10 mouse cellular contexts compared by ENCODE assay signal in the genomic region with DNA sequence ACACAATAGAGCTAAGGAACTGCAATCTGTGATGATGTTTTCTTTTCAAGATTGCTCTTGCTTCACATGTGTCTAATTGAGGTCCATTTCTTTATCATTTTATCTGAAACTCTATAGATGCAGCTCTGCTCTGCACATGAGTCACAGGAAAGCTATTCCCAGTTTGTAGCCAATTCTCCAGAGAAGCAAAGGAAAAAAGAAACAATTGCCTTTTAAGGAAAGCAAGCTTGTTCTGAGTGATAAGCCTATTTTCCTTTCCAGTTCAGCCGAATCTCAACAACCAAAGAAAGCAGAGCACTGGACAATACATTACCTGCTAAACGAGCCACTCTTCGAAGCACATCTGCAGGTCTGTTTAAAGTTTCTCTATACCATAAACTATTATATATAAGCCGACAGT. TPM values are rescaled to one million over a fixed set of nuclear protein-coding genes. Genes with fewer than 3 reads are reported as not detected.
DNase-seq lines count a peak whose midpoint lies in the region; ATAC-seq and TF ChIP-seq lines count a peak whose summit lies in the region.
"Had no signal": no experiment of that assay in that cellular context is flagged by ENCODE, and none has a peak within 500 bp of the region (broad histone marks: within the 10 kb centered on the region; RNA-seq: fewer than 3 reads in every experiment).

No protein-coding gene starts in this region.

- 37% methylated on average over 4 of the region's 4 CpGs for WGBS in heart, embryonic 10.5 days
- WGBS in embryonic facial prominence, embryonic 12.5 days = 48% methylated on average over 4 of the region's 4 CpGs
- 12% methylated on average over 4 of the region's 4 CpGs for WGBS in intestine, postnatal 0 days

- no peaks in the 10 kb centered on the region for H3K9me3 ChIP-seq in heart, embryonic 10.5 days
- no peaks in the 10 kb centered on the region for H3K9me3 ChIP-seq in embryonic facial prominence, embryonic 12.5 days
- no peaks in the 10 kb centered on the region for H3K9me3 ChIP-seq in intestine, postnatal 0 days (ENCODE audit: control insufficient read depth)
- H3K9me3 ChIP-seq: forebrain, embryonic 15.5 days; hindbrain, embryonic 13.5 days had no signal

- H3K4me2 ChIP-seq in embryonic facial prominence, embryonic 12.5 days (replicated peaks) = no peak overlapping the region
- peak overlapping the region; percentile 4; the same call in 1 of the 2 replicates for H3K4me2 ChIP-seq in intestine, postnatal 0 days (replicated peaks; ENCODE audit: low read depth)
- H3K4me2 ChIP-seq: forebrain, embryonic 15.5 days; hindbrain, embryonic 13.5 days had no signal

- TF ChIP-seq CTCF in C2C12 (IDR thresholded peaks at IDR 0.05; ENCODE audit: control insufficient read depth, insufficient read depth, insufficient read length) = no peak
- TF ChIP-seq CTCF in intestine, postnatal 0 days (IDR thresholded peaks at IDR 0.05; ENCODE audit: low read depth) = no peak

- no peaks in the 10 kb centered on the region for H3K79me3 ChIP-seq in C2C12 (ENCODE audit: low read depth)

- no peak overlapping the region for H3K4me3 ChIP-seq in heart, embryonic 10.5 days
- H3K4me3 ChIP-seq in C2C12 (ENCODE audit: insufficient read depth, poor library complexity, severe bottlenecking) = peak overlapping the region; percentile 3
- H3K4me3 ChIP-seq in embryonic facial prominence, embryonic 12.5 days = no peak overlapping the region
- H3K4me3 ChIP-seq in intestine, postnatal 0 days (ENCODE audit: low read depth, low read length) = no peak overlapping the region
- H3K4me3 ChIP-seq: forebrain, embryonic 15.5 days; hindbrain, embryonic 13.5 days had no signal

- H3K4me1 ChIP-seq in heart, embryonic 10.5 days = peaks cover 13% of the 10 kb centered on the region; the same call in 1 of the 2 replicates
- peaks cover 7% of the 10 kb centered on the region; the same call in 1 of the 2 replicates for H3K4me1 ChIP-seq in embryonic facial prominence, embryonic 12.5 days
- 0 out of 2 replicates have a peak, but pooled peaks cover 3% of the 10 kb centered on the region for H3K4me1 ChIP-seq in intestine, postnatal 0 days (replicated peaks; ENCODE audit: control insufficient read depth, insufficient read depth, low read length)
- H3K4me1 ChIP-seq: forebrain, embryonic 15.5 days; hindbrain, embryonic 13.5 days had no signal

- no peak overlapping the region for H3ac ChIP-seq in C2C12 (ENCODE audit: control insufficient read depth, insufficient read length, low read depth)

- H3K27me3 ChIP-seq in heart, embryonic 10.5 days (ENCODE audit: insufficient read depth, poor library complexity, severe bottlenecking) = no peaks in the 10 kb centered on the region
- H3K27me3 ChIP-seq in C2C12 (ENCODE audit: control insufficient read depth, insufficient read depth, insufficient read length) = no peaks in the 10 kb centered on the region
- H3K27me3 ChIP-seq in embryonic facial prominence, embryonic 12.5 days = no peaks in the 10 kb centered on the region
- H3K27me3 ChIP-seq in intestine, postnatal 0 days (replicated peaks; ENCODE audit: control insufficient read depth, insufficient read depth, low read length) = no peaks in the 10 kb centered on the region
- H3K27me3 ChIP-seq: forebrain, embryonic 15.5 days; hindbrain, embryonic 13.5 days had no signal

- no peak overlapping the region for H3K9ac ChIP-seq in embryonic facial prominence, embryonic 12.5 days
- H3K9ac ChIP-seq in intestine, postnatal 0 days (ENCODE audit: low read depth, low read length) = no peak overlapping the region
- H3K9ac ChIP-seq: forebrain, embryonic 15.5 days; hindbrain, embryonic 13.5 days had no signal

- peak; percentile 74; the same call in 1 of the 2 replicates for ATAC-seq in embryonic facial prominence, embryonic 12.5 days (ENCODE audit: insufficient number of reproducible peaks, insufficient read depth, low FRiP score, low TSS enrichment)
- ATAC-seq in intestine, postnatal 0 days = no peak
- ATAC-seq in cerebellum, adult (ENCODE audit: insufficient number of reproducible peaks, low FRiP score, low TSS enrichment) = no peak
- no peak for ATAC-seq in erythroblast, adult 5-6 weeks (replicated peaks; ENCODE audit: low FRiP score, poor library complexity, severe bottlenecking)
- ATAC-seq: forebrain, embryonic 15.5 days had no signal

- peak; percentile 66 for DNase-seq in heart, embryonic 10.5 days (ENCODE audit: low spot score)
- no peak for DNase-seq in heart, postnatal 14 days
- no peak for DNase-seq in left cerebral cortex, postnatal 14 days (ENCODE audit: low spot score in 2 of 2)

- no peaks in the 10 kb centered on the region for H3K36me3 ChIP-seq in heart, embryonic 10.5 days
- H3K36me3 ChIP-seq in C2C12 (ENCODE audit: control insufficient read depth, insufficient read depth) = no peaks in the 10 kb centered on the region
- H3K36me3 ChIP-seq in embryonic facial prominence, embryonic 12.5 days = no peaks in the 10 kb centered on the region
- no peaks in the 10 kb centered on the region for H3K36me3 ChIP-seq in intestine, postnatal 0 days (ENCODE audit: control insufficient read depth, insufficient read depth)
- H3K36me3 ChIP-seq: forebrain, embryonic 15.5 days; hindbrain, embryonic 13.5 days had no signal

- intact Hi-C loops in heart, postnatal 14 days (cut with DNase I) = loop anchor here (5.0 kb wide), 1 partner anchor 32 kb away; no protein-coding TSS in a partner anchor
- intact Hi-C loops in left cerebral cortex, postnatal 14 days (cut with DNase I) = no loop called here

- no peaks in the 10 kb centered on the region for H3K79me2 ChIP-seq in C2C12 (ENCODE audit: control insufficient read depth, insufficient read depth)

- peak overlapping the region; percentile 69; the same call in 1 of the 2 replicates for H3K27ac ChIP-seq in heart, embryonic 10.5 days
- H3K27ac ChIP-seq in embryonic facial prominence, embryonic 12.5 days = peak overlapping the region; percentile 66
- peak overlapping the region; percentile 62 for H3K27ac ChIP-seq in intestine, postnatal 0 days (ENCODE audit: low read depth, low read length)
- H3K27ac ChIP-seq: forebrain, embryonic 15.5 days; hindbrain, embryonic 13.5 days had no signal

TF ChIP-seq in C2C12, 6 proteins besides CTCF, POLR2A, EP300 and RAD21:
- TF ChIP-seq CEBPB (IDR thresholded peaks at IDR 0.05; ENCODE audit: low read depth) (peak; percentile 86), FOSL1 (IDR thresholded peaks at IDR 0.05; ENCODE audit: insufficient read depth, low read length, poor library complexity, severe bottlenecking) (peak; percentile 60), MYOG (IDR thresholded peaks at IDR 0.05; ENCODE audit: control insufficient read depth, extremely low read depth, insufficient read length) (no peak)

RNA-seq across cellular contexts. Expression of a gene that starts 31.3 kb away (rescaled TPM):
- polyA plus RNA-seq in heart, embryonic 10.5 days (2016; fragmentation: Nextera tagmentation; extraction: Ambion mirVana) = 17.7 and 25.2 TPM in 2 replicates
- 10 to 100 TPM; 62.0 to 65.2 TPM for total RNA-seq in heart, postnatal 14 days (2021)
- polyA plus RNA-seq in C2C12 (2012; fragmentation: generic; extraction: Trizol) = 7.2 TPM
- polyA plus RNA-seq in embryonic facial prominence, embryonic 12.5 days (2016; fragmentation: Nextera tagmentation; extraction: Ambion mirVana) = 8.5 and 8.6 TPM in 2 replicates
- 23.9 and 25.3 TPM in 2 replicates for polyA plus RNA-seq in intestine, postnatal 0 days (2015; fragmentation: Nextera tagmentation; extraction: Ambion mirVana)
- total RNA-seq in left cerebral cortex, postnatal 14 days (2021) = 1 to 10 TPM; 1.8 to 3.0 TPM
- not detected in 2 replicates for total RNA-seq in erythroblast, adult 5-6 weeks (2015; ENCODE audit: low replicate concordance)
- total RNA-seq in erythroblast, adult 5-6 weeks (2017; ENCODE audit: low replicate concordance) = under 0.01 TPM in 1 of 2 replicates, not detected in the other
